Mouse (Mus musculus) Patski (cell line): ENCODE results near the gene Mcts2. TPM values are rescaled to one million over a fixed set of nuclear protein-coding genes. Genes with fewer than 3 reads are reported as not detected.
A peak's percentile ranks its signal among the peaks of the same experiment; 100 is the strongest.

Experiments used
- ATAC-seq: fragments of 100-300 bp; one replicate; pipeline ENCODE4 v1.8.0; 2021
- CTCF ChIA-PET: fragments of 350-600 bp; sonication (Branson Sonifier 250); formaldehyde crosslinking; loops from one replicate; lab custom pipeline; 2022; ENCODE audit warnings: inconsistent platforms; lab: Charles Lee
- POLR2A ChIA-PET: fragments of 350-600 bp; sonication (Branson Sonifier 250); formaldehyde crosslinking; loops from one replicate; lab custom pipeline; 2022; ENCODE audit warnings: antibody characterized with exemption, inconsistent platforms; lab: Charles Lee
- DNase-seq: peaks from one replicate; pipeline ENCODE4 v3.0.0-alpha.2; 2011; ENCODE audit warnings: low read depth, low spot score
- H3K27me3 ChIP-seq: fragments of 371-371 bp; one replicate; pipeline ENCODE4 v1.5.1; 2021
- CTCF ChIP-seq: fragments of 100-300 bp; IDR thresholded peaks from one replicate; pipeline ENCODE4 v1.5.1; 2021
- in situ Hi-C: fragments of 300-500 bp; cut with MboI; formaldehyde crosslinking; loops from 3 replicates; pipeline ENCODE4 v1.11.1; 2018; ENCODE audit warnings: low pct_unique_long_range_greater_than_20kb, mixed read lengths
- polyA plus RNA-seq: library from polyadenylated mRNA; unstranded; gene quantifications from one replicate; pipeline ENCODE4 v1.2.3, GENCODE M21; 2021

Mcts2 gene
- polyA plus RNA-seq, 1 experiment from 2014 or later = 19.9 TPM

GRCm38 (mm10) chr2:152700725-152701124, 13.9 kb downstream of the Mcts2 start:
- no peaks in the 10 kb centered on the region for H3K27me3 ChIP-seq
- POLR2A ChIA-PET = no interaction called here
- peak; percentile 44 for DNase-seq
- no peak for TF ChIP-seq CTCF
- in situ Hi-C loops = loop anchor here (5.0 kb wide), 1 partner anchor 42 kb away; no protein-coding TSS in a partner anchor
- CTCF ChIA-PET = interaction anchor here (1.8 kb wide), 1 partner anchor 12 kb away, joined by 6 read pairs; no protein-coding TSS in a partner anchor
- ATAC-seq = no peak

- ChIA-PET CTCF (no interaction called here), POLR2A (no interaction called here)
- DNase-seq (no peak), ATAC-seq (no peak)
- no peak for TF ChIP-seq CTCF
- H3K27me3 ChIP-seq = no peaks in the 10 kb centered on the region
- in situ Hi-C loops = loop anchor here (5.0 kb wide), 1 partner anchor 39 kb away; no protein-coding TSS in a partner anchor
Measured at GRCm38 (mm10) chr2:152703596-152704255, 16.9 kb downstream of the Mcts2 start.

GRCm38 (mm10) chr2:152704256-152704605, 17.4 kb downstream of the Mcts2 start:
- in situ Hi-C loops = loop anchor here (5.0 kb wide), 1 partner anchor 38 kb away; no protein-coding TSS in a partner anchor
- TF ChIP-seq CTCF = no peak
- CTCF ChIA-PET = no interaction called here
- POLR2A ChIA-PET = no interaction called here
- DNase-seq = no peak
- no peak for ATAC-seq
- no peaks in the 10 kb centered on the region for H3K27me3 ChIP-seq

GRCm38 (mm10) chr2:152704811-152705370, 18.1 kb downstream of the Mcts2 start:
- in situ Hi-C loops = loop anchor here (5.0 kb wide), 1 partner anchor 37 kb away; no protein-coding TSS in a partner anchor
- CTCF ChIA-PET = interaction anchor here (1.2 kb wide), 1 partner anchor 9 kb away, joined by 3 read pairs; no protein-coding TSS in a partner anchor
- POLR2A ChIA-PET = interaction anchor here (0.9 kb wide), 1 partner anchor 28 kb away, joined by 3 read pairs; no protein-coding TSS in a partner anchor
- TF ChIP-seq CTCF = no peak
- no peaks in the 10 kb centered on the region for H3K27me3 ChIP-seq
- ATAC-seq = no peak
- DNase-seq = no peak

GRCm38 (mm10) chr2:152705993-152706571, 19.2 kb downstream of the Mcts2 start:
- in situ Hi-C loops = no loop called here
- no peak for DNase-seq
- POLR2A ChIA-PET = no interaction called here
- no peaks in the 10 kb centered on the region for H3K27me3 ChIP-seq
- no peak for TF ChIP-seq CTCF
- no peak for ATAC-seq
- CTCF ChIA-PET = interaction anchor here (1.2 kb wide), 1 partner anchor 10 kb away, joined by 3 read pairs; no protein-coding TSS in a partner anchor

- ChIA-PET POLR2A (interaction anchor here (1.4 kb wide), 1 partner anchor 9 kb away, joined by 3 read pairs; no protein-coding TSS in a partner anchor), CTCF (no interaction called here)
- no peaks in the 10 kb centered on the region for H3K27me3 ChIP-seq
- in situ Hi-C loops = no loop called here
- TF ChIP-seq CTCF = no peak
- DNase-seq = no peak
- ATAC-seq = no peak
Measured at GRCm38 (mm10) chr2:152707186-152707585, 20.4 kb downstream of the Mcts2 start.

GRCm38 (mm10) chr2:152707627-152708026, 20.8 kb downstream of the Mcts2 start:
- DNase-seq = no peak
- no peaks in the 10 kb centered on the region for H3K27me3 ChIP-seq
- in situ Hi-C loops = no loop called here
- ChIA-PET CTCF (interaction anchor here (1.1 kb wide), 1 partner anchor 29 kb away, joined by 3 read pairs; no protein-coding TSS in a partner anchor), POLR2A (interaction anchor here (1.4 kb wide), 1 partner anchor 8 kb away, joined by 3 read pairs; no protein-coding TSS in a partner anchor)
- ATAC-seq = no peak
- no peak for TF ChIP-seq CTCF

GRCm38 (mm10) chr2:152709066-152709465, 22.2 kb downstream of the Mcts2 start:
- no peaks in the 10 kb centered on the region for H3K27me3 ChIP-seq
- in situ Hi-C loops = no loop called here
- TF ChIP-seq CTCF = no peak
- POLR2A ChIA-PET = no interaction called here
- DNase-seq (no peak), ATAC-seq (no peak)
- CTCF ChIA-PET = interaction anchor here (1.1 to 1.3 kb wide), 2 partner anchors 30 to 58 kb away, joined by 3 to 5 read pairs; no protein-coding TSS in a partner anchor

GRCm38 (mm10) chr2:152716241-152716772, 29.5 kb downstream of the Mcts2 start:
- no peak for ATAC-seq

GRCm38 (mm10) chr2:152717652-152718051, 30.8 kb downstream of the Mcts2 start:
- DNase-seq = no peak
- POLR2A ChIA-PET = interaction anchor here (1.2 kb wide), 1 partner anchor 19 kb away, joined by 3 read pairs; no protein-coding TSS in a partner anchor
- no peak for TF ChIP-seq CTCF
- H3K27me3 ChIP-seq = no peaks in the 10 kb centered on the region
- in situ Hi-C loops = no loop called here
- CTCF ChIA-PET = no interaction called here
- ATAC-seq = no peak

More at GRCm38 (mm10) chr2:152716241-152716772, 29.5 kb downstream of the Mcts2 start:
- no peak for TF ChIP-seq CTCF
- in situ Hi-C loops = no loop called here
- POLR2A ChIA-PET = interaction anchor here (1.0 kb wide), 1 partner anchor 9 kb away, joined by 3 read pairs; no protein-coding TSS in a partner anchor
- no peaks in the 10 kb centered on the region for H3K27me3 ChIP-seq
- CTCF ChIA-PET = no interaction called here
- DNase-seq = no peak
